Mouse (Mus musculus) gastrocnemius, adult 8-10 months (tissue): Measurements from ENCODE around the gene Sh3bp2. TPM values are rescaled to one million over a fixed set of nuclear protein-coding genes. Genes with fewer than 3 reads are reported as not detected.
"Not testable (repeated sequence)": the region's sequence is repeated elsewhere in the genome, so short reads cannot be mapped to it uniquely, and the experiment has no call there.

Source experiments
- DNase-seq, 2 experiments: peaks; one replicate each; pipeline ENCODE4 v3.0.0; 2022; ENCODE audit warnings: low spot score in 2 of 2
- total RNA-seq, 4 experiments: library from RNA; stranded (reverse); gene quantifications; 2 replicates each; pipeline ENCODE4 v1.2.4; 2022

Gene Sh3bp2
- total RNA-seq, 4 experiments from 2014 or later, result 0.59 to 2.7 (median 1.4) TPM

DNA sequence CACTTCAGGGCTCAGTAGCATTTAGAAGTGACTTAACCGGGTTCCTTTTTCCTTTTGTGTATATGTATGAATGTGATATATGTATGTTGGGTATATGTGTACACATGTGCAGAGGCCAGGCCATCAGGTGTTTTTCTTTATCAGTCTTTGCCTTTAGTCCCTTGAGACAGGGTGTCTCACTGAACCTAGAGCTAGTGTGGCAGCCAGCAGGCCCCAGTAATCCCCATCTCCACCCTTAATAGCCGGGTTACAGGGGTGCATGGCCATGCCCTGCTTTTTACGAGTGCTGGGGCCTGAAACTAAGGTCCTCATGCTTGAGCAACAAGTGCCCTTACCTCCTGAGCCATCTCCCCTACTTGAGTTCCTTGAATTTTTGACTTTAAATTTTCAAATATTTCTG, 45.9 kb downstream of the Sh3bp2 start:
- no peak for DNase-seq

DNA sequence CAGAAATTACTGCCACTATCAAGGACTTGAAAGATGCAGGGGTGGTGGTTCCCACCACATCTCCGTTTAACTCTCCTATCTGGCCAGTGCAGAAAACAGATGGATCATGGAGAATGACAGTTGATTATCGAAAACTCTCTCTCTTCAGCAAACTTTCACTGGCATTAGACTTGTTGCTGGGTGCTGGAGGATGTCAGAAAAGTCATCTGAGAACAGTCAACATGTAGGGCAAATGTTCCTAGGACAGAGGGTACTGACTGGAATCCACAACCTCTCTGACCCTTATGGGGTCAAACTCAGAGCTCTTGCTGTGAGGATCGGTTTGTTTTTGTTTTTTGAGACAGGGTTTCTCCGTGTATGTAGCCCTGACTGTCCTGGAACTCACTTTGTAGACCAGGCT, 46.9 kb downstream of the Sh3bp2 start:
- not testable (repeated sequence) for DNase-seq

DNA sequence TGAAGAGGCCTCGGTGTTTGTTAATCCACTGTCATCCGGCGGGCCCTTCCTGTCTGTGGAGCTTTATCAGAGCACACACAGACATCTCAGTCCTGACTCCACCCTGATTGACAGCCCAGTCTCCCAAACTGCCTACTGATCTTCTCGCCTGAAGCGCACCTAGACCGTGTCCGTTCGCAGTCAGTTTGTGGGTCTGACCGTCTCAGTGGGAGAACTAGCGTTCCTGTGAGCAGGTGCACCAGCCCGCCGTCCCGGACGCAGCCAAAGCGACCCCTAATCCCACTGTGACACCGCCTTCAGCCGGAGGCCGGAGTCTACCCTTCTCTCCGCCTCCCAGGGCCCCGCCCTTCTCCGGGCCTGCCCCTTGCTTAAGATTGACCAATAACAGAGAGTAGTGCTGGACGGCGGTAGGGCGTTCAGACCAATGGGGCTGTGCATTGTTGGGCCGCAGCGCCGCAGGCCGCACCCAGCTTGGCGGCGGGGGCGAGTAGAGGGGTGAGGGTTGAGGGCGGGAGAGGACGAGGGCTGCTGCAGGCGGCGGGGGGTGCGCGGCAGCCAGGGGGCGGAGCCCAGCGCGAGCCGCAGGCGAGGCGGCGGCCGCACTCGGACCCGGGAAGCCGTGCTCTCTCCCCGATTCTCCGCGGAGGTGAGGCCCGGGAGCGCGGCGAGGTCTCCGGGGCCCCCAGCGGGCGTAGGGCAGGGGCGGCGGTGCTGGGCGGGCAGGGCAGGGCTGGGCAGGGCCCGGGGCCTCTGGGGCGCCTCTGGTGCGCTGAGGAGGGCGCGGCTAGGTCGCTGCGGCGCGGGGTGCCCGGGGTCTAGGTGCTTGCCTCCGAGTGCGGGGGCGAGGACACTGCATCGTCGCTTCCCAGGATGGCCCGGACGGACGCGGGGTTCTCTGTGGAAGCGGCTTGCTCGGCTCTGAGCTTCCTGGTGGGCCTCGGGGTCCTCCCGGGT, 47.9 kb downstream of the Sh3bp2 start, which contains the start of gene Add1:
Gene Add1 (plus strand): TSS at position 397 of the 954 bp plus-strand sequence.
- peak; percentile 96 to 97 for DNase-seq

DNA sequence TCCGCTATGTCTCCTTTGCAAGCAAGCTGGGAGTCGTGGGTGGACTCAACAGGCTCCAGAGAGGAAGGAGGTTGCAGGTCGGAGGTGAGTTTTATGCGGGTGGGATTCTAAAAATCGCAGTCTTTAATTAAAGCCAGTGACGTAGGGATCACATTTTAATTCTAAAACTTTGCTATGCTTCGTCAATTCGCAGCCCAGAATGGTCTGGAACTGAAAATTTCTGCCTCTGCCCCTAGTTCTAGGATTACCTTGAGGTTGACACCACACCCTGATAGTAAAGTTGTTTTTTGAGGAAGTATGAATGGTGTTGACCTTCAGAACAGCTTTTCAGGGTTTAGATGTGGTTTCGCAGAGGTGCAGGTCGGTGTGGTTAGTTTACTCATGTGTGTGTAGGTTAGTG, 49.1 kb downstream of the Sh3bp2 start:
- DNase-seq, result no peak

DNA sequence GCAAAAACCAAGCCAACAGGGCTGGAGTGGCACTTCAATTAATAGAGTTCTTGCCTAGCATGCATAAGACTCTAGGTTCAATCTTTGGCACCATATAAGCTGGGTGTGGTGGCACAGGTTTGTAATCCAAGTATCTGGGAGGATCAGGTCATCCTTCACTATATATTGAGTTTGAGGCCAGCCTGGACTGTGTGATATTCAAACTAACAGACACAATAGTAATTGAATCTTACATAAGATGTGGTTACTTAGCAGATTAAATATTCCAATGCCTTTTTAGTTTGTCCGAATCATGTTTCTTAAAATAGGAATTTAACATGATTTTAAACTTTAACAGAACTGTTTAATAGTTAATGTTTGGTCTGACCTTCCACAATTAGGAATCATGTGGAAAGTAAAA, 50.6 kb downstream of the Sh3bp2 start:
- no peak for DNase-seq

DNA sequence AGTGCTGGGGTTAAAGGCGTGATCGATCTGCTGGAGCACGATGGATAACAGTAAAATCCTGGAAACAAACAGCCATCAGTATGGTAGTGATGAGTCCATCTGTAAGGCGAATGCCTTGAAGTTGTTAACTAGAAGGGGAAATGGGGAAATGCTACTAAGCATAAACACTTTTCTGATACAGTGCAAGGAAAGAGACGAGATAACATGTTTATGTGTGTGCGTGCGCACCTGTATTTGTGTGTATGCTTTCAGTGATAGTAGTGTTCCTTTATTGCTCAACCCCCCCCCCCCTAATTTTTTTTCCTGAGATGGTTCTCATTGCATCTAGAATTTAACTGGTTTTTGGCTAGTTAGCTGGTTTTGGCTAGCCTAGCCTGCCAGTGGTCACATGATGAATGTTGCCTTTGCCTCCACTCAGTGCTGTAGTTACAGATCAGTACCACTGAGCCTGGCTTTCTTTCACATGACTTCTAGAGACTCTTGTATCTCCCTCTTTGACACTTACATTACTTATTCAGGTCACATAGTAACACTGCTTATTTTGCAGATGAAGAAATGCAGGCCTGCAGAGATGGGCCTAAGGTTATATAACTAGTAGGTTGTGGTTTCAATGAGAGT, 52.5 kb downstream of the Sh3bp2 start:
- DNase-seq, result no peak

DNA sequence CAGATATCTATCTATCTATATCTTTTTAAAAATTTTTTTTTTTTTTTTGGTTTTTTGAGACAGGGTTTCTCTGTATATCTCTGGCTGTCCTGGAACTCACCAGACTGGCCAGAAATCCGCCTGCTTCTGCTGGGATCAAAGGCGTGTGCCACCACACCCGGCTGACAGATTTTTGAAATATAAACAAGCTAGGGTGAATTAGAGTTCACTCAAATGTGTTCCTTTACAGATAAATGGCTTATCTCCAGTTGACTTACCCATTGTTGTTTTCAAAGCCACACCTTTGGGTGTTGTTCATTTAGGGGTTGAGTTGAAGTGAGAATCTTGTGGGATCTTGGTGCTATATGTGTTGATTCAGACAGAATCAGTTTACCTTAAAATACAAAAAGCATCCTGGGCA, 53.7 kb downstream of the Sh3bp2 start:
- no peak for DNase-seq

DNA sequence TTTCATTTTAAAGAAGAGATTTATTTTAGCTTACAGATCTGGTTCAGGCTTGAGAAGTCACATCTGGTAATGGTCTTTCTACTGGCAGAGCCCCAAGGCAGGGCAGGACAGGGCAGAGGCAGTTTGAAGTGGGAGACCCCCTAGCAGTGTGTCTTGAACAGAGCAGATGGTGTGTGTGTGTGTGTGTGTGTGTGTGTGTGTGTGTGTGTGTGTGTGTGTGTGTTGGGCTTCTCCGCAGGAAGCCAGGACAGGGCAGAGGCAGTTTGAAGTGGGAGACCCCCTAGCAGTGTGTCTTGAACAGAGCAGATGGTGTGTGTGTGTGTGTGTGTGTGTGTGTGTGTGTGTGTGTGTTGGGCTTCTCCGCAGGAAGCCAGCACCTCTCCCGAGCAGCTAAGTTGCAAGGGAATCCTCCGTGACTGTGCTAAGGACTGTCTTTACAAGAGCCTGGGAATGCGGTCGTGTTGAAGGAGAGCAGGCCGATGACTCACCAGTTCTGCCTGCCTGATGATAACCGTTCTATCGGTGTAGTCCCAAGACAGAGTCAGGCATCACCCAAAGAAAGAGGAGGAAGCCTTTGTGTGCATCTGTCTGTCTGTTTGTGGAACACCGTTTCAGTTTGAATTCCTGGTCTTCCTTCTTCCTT, 56.2 kb downstream of the Sh3bp2 start:
- DNase-seq, result not testable (repeated sequence)

DNA sequence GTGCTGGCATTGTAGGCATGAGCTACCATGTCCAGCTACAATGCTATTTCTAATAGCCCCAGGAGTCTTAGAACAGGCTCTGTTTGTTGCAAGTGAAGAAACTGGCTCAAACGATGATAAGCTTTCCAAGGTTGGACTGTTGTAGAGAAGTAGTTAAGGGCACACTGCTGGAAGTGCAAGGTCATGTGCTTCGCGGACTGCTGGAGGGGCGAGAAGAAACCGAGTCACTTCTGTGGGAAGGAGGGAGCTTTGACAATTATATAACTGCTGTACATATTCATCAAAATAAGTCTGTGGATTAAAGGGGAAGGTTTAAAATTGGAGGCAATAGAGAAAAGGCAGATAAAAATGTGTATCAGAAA, 56.7 kb downstream of the Sh3bp2 start:
- no peak for DNase-seq

DNA sequence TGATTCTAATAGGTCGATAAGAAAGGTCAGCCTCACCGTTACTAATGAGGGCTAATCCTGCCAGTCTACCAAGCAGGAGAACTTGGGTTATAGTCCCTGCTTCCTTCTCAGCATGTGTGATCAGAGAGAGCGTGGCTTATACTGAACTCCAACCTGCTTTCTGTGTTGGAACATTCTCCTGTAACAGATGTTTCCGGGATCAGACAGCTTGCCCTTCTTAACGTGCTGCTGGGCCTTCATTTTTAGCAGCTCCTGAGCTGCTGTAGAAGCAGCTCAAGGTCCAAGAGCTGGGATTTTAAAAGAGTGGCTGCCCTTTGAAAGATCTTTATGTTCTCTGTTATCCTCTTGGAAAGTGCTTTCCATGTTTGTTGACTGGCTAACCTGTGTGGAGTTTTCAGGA, 59.6 kb downstream of the Sh3bp2 start:
- no peak for DNase-seq

DNA sequence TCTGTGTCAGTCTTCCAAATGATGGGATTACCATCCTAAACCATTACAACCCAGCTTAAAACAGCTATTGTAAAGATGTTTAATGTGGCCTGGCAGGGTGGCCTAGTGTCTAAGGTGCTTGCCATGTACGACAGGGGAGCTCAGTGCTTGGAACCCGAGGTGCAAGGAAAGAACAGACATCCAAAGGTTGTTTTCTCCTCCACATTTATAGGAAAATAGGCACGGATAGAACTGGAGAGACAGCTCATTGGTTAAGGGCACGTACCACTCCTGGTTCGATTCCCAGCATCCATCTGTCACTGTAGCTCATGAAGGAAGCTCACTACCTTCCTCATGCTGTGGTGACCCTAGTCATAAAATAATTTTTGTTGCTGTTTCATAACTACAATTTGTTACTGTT, 62.2 kb downstream of the Sh3bp2 start:
- no peak for DNase-seq

DNA sequence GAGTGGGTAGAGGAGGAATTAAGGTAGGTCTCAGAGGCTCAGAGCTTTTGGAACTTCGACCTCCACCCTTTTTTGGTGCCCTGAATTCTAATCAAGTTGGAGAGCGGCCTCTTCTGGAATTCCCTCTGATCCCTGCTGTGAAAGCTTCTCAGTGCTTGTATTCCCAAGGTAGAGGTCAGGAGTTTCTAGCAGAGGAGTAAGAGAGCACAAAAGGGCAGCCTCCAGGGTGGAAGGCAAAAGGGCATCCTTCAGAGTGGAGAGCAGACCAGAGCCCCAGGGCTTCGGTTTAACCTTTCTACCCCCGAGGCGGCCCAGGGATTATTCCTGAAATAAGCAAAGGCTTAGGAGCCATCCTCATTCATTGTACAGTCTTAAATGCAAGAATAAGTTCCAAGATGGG, 64.4 kb downstream of the Sh3bp2 start:
- no peak for DNase-seq

DNA sequence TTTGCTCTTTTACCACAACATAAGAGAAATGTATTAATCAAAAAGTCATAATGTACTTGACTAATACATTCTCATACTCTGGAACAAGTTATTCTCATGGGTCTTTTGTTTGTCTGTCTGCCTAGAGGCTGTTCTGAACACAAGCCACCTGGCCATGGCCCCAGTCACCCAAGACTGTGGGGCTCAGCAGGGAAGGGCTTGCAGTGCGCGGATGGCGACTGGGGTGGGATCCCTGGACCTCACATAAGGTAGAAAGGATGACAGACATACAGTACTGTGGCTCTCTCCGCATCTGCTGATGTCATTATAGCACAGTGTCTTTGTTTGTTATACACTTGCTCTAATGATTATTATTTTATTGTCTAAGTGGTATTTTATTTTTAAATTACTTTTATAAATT, 65.1 kb downstream of the Sh3bp2 start:
- DNase-seq, result no peak

DNA sequence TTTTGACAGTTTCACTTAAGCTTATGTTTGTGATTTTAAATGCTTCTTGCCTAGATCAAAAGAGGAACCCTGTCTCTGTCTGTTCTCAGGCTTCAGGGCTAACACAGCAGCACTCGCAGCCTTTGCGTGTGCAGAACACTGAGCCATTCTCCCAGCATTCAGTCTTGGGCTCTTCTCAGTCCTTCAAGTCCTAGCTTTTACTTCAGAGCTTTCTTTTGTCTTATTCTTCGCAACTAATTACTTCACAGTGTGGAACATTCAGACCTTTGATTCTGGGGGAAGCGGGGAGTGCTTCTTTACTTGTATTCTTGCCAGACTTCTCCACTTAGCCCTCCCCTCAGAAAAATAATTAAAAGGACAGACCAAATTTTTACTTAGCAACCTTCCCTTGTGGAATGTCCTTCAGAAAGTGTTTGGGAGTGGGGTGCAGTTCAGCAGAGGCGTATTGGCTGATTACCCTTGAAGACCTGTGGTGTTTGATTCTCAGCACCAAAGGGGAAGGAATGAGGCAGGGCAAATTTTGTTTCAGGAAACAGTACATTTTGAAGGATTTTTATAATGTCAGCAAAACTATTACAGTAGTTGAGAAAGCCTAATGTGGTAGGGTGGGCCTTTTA, 65.9 kb downstream of the Sh3bp2 start:
- DNase-seq, result no peak

DNA sequence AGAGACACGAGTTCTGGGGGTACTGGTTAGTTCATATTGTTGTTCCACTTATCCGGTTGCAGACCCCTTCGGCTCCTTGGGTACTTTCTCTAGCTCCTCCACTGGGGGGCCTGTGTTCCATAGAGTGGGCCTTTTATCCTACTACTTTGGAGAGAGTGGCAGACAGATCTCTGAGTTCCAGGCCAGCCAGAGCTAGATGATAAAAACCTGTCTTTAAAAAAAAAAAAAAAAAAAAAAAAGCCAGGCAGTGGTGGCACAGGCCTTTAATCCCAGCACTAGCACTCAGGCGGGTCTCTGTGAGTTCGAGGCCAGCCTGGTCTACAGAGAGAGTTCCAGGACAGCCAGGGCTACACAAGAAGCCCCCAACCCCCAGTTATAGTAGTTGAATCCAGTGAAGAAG, 66.6 kb downstream of the Sh3bp2 start:
- DNase-seq, result not testable (repeated sequence)

DNA sequence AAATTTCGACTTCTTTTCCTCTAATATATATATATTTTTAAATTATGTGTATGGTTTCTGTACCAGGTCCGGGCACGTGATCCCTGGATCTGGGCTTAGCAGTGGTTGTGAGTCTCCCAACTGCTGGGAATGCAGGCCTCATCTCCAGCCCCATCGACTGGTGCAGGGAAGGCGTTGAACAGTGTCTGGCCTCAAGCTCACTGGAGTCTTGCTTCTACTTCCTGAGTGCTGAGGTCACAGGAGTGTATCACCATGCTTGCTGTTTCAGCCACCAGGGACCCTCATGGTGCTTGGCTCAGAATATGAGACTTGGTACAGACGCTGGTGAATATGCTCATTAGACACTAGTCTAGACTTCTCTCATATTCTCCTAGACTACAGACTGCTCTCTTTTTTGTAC, 67.0 kb downstream of the Sh3bp2 start:
- DNase-seq, result no peak

DNA sequence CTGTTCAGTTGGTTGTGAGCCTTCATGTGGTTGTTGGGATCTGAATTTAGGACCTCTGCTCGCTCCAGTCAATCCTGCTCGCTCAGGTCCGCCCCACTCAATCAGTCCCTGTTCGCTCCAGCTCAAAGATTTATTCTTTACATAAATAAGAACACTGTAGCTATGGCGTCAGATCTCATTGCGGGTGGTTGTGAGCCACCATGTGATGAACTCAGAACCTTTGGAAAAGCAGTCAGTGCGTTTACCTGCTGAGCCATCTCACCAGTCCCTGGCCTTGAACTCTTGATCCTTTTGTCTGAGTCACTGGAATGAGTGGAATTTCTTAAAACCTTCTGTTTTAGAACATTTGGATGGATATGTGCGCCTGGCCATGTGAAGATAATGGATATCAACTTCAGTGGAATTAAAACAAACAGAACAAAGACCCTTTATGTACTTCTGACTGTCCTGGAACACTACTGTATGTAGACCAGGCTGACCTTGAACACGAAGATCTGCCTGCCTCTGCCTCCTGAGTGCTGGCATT, 67.6 kb downstream of the Sh3bp2 start:
- DNase-seq, result no peak

DNA sequence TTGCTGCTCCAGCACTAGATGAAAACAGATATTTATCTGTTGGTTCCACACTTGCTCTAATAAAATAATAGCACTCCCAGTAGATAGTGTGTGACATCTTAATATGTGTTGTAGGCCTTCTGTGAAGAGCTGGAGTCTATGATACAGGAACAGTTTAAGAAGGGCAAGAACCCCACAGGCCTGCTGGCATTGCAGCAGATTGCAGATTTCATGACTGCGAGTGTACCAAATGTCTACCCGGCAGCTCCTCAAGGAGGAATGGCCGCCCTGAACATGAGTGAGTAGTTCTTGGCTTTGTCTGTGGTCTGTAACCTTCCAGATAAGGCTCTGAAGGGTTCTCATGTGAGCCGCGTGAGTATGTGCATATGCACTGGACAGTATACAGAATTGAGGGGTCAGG, 78.9 kb downstream of the Sh3bp2 start:
- no peak for DNase-seq

DNA sequence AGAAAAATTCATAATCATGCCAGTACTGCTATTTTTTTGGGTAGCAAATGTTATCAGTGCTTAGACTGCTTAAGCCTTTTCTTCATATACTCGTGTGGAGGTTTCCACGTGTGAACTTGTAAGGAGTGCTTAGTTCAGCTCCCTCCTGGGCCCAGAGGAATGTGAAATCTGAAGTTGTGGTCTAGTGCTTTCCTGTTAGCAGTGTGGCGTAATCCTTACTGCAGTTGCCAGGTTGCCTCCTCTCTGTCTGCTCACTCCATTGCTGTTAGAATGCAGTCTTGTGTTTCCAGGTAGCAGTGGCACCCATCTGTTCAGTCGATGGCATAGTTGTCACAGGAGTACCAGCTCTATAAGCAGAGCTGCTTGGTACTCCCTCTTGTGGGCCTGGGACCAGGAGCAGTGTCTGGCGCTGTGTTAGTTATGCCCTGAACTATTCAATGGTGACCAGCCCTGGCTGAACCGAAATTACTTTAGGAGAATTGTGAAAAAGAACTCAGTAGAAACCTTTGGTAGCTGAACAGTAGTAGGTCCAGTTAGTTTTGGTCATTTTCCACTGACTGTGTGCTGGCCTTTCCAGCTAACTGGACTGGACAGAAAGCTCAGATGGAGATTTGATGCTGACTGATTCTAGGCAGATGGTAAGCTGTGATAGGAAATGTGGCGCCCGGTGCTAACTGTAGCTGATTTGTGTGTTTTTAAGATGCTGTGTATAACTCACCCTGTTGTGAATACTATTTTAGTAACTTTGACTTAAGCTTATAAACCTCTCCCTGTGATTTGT, 81.7 kb downstream of the Sh3bp2 start:
- DNase-seq, result no peak

DNA sequence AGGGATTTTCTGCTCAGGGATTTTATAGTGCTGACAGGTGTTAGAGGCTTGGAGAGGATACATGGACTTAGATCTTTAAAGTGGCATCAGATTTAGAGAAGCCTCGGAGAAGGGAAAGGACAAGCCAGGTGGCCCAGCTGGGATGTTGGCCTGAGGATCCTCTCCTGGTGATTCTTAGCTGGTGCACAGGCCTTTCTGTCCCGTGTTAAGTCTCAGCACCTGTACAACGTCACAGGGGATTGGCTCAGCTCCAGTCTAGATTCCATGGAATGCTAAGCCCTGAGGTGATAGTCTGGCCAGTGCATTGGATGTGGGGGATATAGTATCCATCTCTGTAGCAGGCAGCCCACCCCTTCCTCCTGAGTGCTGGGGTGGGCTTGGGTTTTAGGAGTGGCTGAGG, 82.6 kb downstream of the Sh3bp2 start:
- no peak for DNase-seq

DNA sequence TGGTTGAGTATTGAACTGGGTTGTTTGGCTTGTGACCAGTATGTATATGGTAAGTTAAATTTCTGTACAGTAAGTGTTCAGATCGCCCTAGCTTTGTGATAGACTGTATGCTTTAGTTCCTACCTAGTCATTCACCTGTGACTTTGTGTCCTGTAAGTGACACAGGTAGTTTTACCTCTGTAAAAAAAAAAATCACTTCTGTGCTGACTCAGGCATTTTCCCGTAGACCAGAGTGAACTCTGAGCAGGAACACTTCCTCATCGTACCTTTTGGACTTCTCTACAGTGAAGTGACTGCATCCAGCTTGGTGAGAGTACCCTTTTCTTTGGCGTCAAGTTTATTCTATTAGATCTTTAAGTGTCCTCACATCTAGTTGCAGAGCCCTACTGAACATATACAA, 84.3 kb downstream of the Sh3bp2 start:
- no peak for DNase-seq
